Mouse (Mus musculus) hindbrain, embryonic 14.5 days (tissue): Measurements from ENCODE around the gene Pex11a. TPM values are rescaled to one million over a fixed set of nuclear protein-coding genes. Genes with fewer than 3 reads are reported as not detected.

Experiments used
- ATAC-seq: fragments of 200-750 bp; cut with Nextera tagmentation; 2 replicates; pipeline ENCODE4 v1.8.0; 2017; ENCODE audit warnings: moderate number of reproducible peaks, mild to moderate bottlenecking, moderate TSS enrichment, moderate library complexity; ENCODE audit not compliant: low FRiP score
- DNase-seq: peaks from one replicate; pipeline ENCODE4 v3.0.0-alpha.2; 2015; ENCODE audit warnings: low spot score
- H3K27ac ChIP-seq: fragments of 300-500 bp; sonication (generic); 2 replicates; pipeline ENCODE4 v1.5.1; 2014; ENCODE audit warnings: mild to moderate bottlenecking, moderate library complexity
- H3K27me3 ChIP-seq: fragments of 300-500 bp; sonication (generic); 2 replicates; pipeline ENCODE4 v1.6.1; 2014; ENCODE audit warnings: mild to moderate bottlenecking, low read length, mixed read lengths; ENCODE audit not compliant: control insufficient read depth, insufficient read depth
- H3K36me3 ChIP-seq: fragments of 300-500 bp; sonication (generic); replicated peaks from 2 replicates; pipeline ENCODE4 v1.6.1; 2014; ENCODE audit not compliant: control insufficient read depth, insufficient read depth
- H3K4me1 ChIP-seq: fragments of 300-500 bp; sonication (generic); replicated peaks from 2 replicates; pipeline ENCODE4 v1.6.1; 2014; ENCODE audit warnings: antibody characterized with exemption, low read length, mixed read lengths; ENCODE audit not compliant: control insufficient read depth, insufficient read depth
- H3K4me2 ChIP-seq: fragments of 300-500 bp; sonication (generic); replicated peaks from 2 replicates; pipeline ENCODE4 v1.6.1; 2014; ENCODE audit warnings: mild to moderate bottlenecking, moderate library complexity
- H3K4me3 ChIP-seq: fragments of 300-500 bp; sonication (generic); replicated peaks from 2 replicates; pipeline ENCODE4 v1.5.1; 2014; ENCODE audit warnings: mild to moderate bottlenecking, low read length
- H3K9ac ChIP-seq: fragments of 300-500 bp; sonication (generic); 2 replicates; pipeline ENCODE4 v1.6.1; 2014
- H3K9me3 ChIP-seq: fragments of 300-500 bp; sonication (generic); 2 replicates; pipeline ENCODE4 v1.6.1; 2016; ENCODE audit warnings: low read length; ENCODE audit not compliant: control insufficient read depth
- WGBS: fragments of 180-500 bp; shearing (Covaris S2); extraction: QIAGEN DNeasy Blood & Tissue Kit; methylation state at CpG from one replicate; pipeline ENCODE4 v1.1.7; 2014; 5-methylcytosine and 5-hydroxymethylcytosine counted together
- polyA plus RNA-seq: library from polyadenylated mRNA; unstranded; fragments of >200 nt; fragmentation: Nextera tagmentation; extraction: Ambion mirVana; gene quantifications from 2 replicates; pipeline ENCODE4 v1.2.1, GENCODE M21; 2014

The Pex11a gene
- polyA plus RNA-seq, 1 experiment from 2014 or later, result 14.3 TPM

DNA sequence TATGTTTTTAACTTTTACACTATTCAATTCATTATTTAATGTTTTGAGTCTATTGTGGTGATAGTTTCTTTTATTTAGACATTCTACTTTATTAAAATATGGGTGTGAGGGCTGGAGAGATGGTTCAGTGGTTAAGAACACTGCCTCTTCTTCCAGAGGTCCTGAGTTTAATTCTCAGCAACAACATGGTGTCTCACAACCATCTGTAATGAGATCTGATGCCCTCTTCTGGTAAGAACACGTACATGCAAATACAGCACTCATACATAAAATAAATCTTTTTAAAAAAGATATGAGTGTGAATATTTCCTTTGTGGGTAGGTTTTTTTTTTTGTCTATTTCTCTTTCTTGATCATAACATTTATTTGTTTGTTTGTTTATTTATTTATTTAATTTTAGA lies 23.1 kb upstream of the Pex11a start:
- no peaks in the 10 kb centered on the region for H3K36me3 ChIP-seq
- no peaks in the 10 kb centered on the region for H3K27me3 ChIP-seq
- ATAC-seq (no peak), DNase-seq (no peak)
- H3K9ac ChIP-seq, result no peak overlapping the region
- H3K4me1 ChIP-seq, result no peaks in the 10 kb centered on the region
- WGBS, result 43% methylated on average over 1 of the region's 1 CpGs
- H3K27ac ChIP-seq, result no peak overlapping the region
- no peak overlapping the region for H3K4me2 ChIP-seq
- no peak overlapping the region for H3K4me3 ChIP-seq
- H3K9me3 ChIP-seq, result no peaks in the 10 kb centered on the region

DNA sequence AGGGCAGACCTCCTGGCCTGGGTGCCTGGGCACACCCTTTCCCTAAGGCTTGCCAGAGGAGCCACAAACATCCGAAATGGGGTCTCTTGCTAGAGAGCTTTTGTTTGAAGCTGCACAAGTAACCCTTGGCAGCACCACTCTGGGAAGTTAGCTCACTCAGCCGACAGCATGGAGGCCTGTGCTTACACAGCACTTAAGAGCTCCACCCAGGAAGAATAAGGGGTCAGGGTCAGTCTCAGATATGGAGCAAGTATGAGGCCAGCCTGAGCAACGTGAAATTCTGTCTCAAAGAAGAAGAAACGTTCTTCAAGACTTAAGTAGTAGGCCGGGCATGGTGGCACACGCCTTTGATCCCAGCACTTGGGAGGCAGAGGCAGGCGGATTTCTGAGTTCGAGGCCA lies 19.2 kb upstream of the Pex11a start:
- H3K9me3 ChIP-seq, result no peaks in the 10 kb centered on the region
- ATAC-seq (no peak), DNase-seq (no peak)
- no peak overlapping the region for H3K27ac ChIP-seq
- H3K9ac ChIP-seq, result no peak overlapping the region
- no peaks in the 10 kb centered on the region for H3K27me3 ChIP-seq
- no peak overlapping the region for H3K4me2 ChIP-seq
- WGBS, result 79% methylated on average over 8 of the region's 8 CpGs
- H3K4me3 ChIP-seq, result no peak overlapping the region
- H3K36me3 ChIP-seq, result no peaks in the 10 kb centered on the region
- H3K4me1 ChIP-seq, result no peaks in the 10 kb centered on the region

DNA sequence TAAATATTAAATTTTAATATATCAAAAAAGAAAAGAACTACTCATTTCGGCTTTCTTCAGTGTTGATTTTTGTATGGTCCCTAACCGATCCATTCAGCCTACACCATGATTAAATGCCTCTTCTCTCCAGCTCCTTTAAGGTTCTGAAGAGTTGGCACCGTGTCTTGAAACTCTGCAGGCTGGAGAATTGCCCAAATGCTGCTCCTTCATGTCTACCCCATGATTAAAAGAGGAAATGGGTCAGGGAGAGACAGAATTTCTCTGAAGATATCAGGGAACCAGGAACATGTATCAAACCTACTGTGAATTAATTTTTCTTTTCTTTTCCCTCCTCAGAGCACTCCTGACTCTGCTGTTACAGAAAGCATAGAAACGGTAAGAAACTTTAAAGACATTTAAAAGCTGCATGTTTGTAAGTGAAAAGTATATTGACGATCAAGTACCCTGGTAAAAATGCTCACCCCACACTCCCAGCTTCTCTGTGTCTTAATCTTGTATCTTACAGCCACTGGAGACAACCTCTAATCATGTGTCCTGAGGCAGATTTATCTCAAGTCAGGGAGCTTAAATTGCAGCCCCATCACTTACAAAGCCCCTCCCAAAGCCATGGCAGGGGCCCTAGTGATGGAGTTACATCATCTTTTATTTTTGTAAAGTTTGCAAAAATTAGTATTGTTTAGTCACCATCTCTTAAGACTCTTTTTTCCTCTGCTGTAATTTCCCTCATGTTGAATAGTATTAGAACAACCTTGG lies 18.4 kb upstream of the Pex11a start:
- no peaks in the 10 kb centered on the region for H3K4me1 ChIP-seq
- H3K36me3 ChIP-seq, result no peaks in the 10 kb centered on the region
- ATAC-seq (no peak), DNase-seq (no peak)
- H3K27me3 ChIP-seq, result no peaks in the 10 kb centered on the region
- H3K27ac ChIP-seq, result no peak overlapping the region
- H3K9ac ChIP-seq, result no peak overlapping the region
- H3K4me2 ChIP-seq, result no peak overlapping the region
- WGBS, result 88% methylated on average over 5 of the region's 5 CpGs
- H3K4me3 ChIP-seq, result no peak overlapping the region
- H3K9me3 ChIP-seq, result no peaks in the 10 kb centered on the region

DNA sequence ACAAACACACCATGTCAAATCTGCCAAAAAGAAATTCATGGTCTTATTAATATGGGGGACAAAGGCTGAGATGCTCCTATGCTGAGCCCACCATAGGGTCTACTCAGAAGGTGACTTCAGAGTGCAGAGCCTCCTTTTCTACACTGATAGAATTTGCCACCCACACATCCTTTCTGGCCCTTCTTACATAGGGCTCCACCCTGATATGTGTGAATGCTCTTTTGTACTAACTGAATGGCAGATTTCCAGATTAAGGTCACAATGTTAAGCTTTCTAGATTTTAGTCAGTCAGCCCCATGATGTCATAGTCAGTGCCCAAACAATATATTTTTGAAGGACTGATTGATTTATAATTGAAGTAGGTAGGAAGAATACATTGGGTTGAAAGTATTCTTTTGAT lies 16.8 kb upstream of the Pex11a start:
- no peak for ATAC-seq

GRCm38 (mm10) chr7:79758176-79758575 lies 15.2 kb upstream of the Pex11a start:
- WGBS, result 81% methylated on average over 6 of the region's 6 CpGs
- H3K4me3 ChIP-seq, result no peak overlapping the region
- DNase-seq (no peak), ATAC-seq (no peak)
- no peak overlapping the region for H3K9ac ChIP-seq
- H3K4me1 ChIP-seq, result no peaks in the 10 kb centered on the region
- H3K27me3 ChIP-seq, result no peaks in the 10 kb centered on the region
- H3K27ac ChIP-seq, result no peak overlapping the region
- H3K9me3 ChIP-seq, result no peaks in the 10 kb centered on the region
- H3K36me3 ChIP-seq, result no peaks in the 10 kb centered on the region
- no peak overlapping the region for H3K4me2 ChIP-seq

More for the DNA sequence above, 16.8 kb upstream of the Pex11a start:
- no peak overlapping the region for H3K4me3 ChIP-seq
- no peak overlapping the region for H3K27ac ChIP-seq
- H3K9me3 ChIP-seq, result no peaks in the 10 kb centered on the region
- no peaks in the 10 kb centered on the region for H3K27me3 ChIP-seq
- H3K36me3 ChIP-seq, result no peaks in the 10 kb centered on the region
- no peak for DNase-seq
- no peak overlapping the region for H3K9ac ChIP-seq
- H3K4me2 ChIP-seq, result no peak overlapping the region
- no peaks in the 10 kb centered on the region for H3K4me1 ChIP-seq

- ATAC-seq (no peak), DNase-seq (no peak)
- Histone ChIP-seq H3K27me3 (no peaks in the 10 kb centered on the region), H3K9me3 (no peaks in the 10 kb centered on the region), H3K4me3 (no peak overlapping the region), H3K9ac (no peak overlapping the region), H3K36me3 (no peaks in the 10 kb centered on the region), H3K27ac (no peak overlapping the region), H3K4me2 (no peak overlapping the region), H3K4me1 (no peaks in the 10 kb centered on the region)
- WGBS, result 49% methylated on average over 2 of the region's 2 CpGs
Observed at GRCm38 (mm10) chr7:79756334-79756733, 13.4 kb upstream of the Pex11a start.

- no peaks in the 10 kb centered on the region for H3K27me3 ChIP-seq
- no peaks in the 10 kb centered on the region for H3K4me1 ChIP-seq
- no peak overlapping the region for H3K4me2 ChIP-seq
- H3K36me3 ChIP-seq, result no peaks in the 10 kb centered on the region
- DNase-seq (no peak), ATAC-seq (no peak)
- no peak overlapping the region for H3K9ac ChIP-seq
- H3K27ac ChIP-seq, result no peak overlapping the region
- 86% methylated on average over 6 of the region's 6 CpGs for WGBS
- H3K9me3 ChIP-seq, result no peaks in the 10 kb centered on the region
- no peak overlapping the region for H3K4me3 ChIP-seq
Observed at GRCm38 (mm10) chr7:79749511-79749910, 6.6 kb upstream of the Pex11a start.

GRCm38 (mm10) chr7:79747659-79748058 lies 4.7 kb upstream of the Pex11a start:
- no peaks in the 10 kb centered on the region for H3K27me3 ChIP-seq
- 81% methylated on average over 6 of the region's 6 CpGs for WGBS
- ATAC-seq, result no peak
- H3K36me3 ChIP-seq, result no peaks in the 10 kb centered on the region
- H3K4me3 ChIP-seq, result no peak overlapping the region
- DNase-seq, result no peak
- H3K27ac ChIP-seq, result no peak overlapping the region
- peaks cover 6% of the 10 kb centered on the region; the same call in 1 of the 2 replicates for H3K4me1 ChIP-seq
- H3K9me3 ChIP-seq, result no peaks in the 10 kb centered on the region
- no peak overlapping the region for H3K4me2 ChIP-seq
- no peak overlapping the region for H3K9ac ChIP-seq

GRCm38 (mm10) chr7:79744585-79744984 lies 1.7 kb upstream of the Pex11a start:
- Histone ChIP-seq H3K4me2 (no peak overlapping the region), H3K36me3 (no peaks in the 10 kb centered on the region), H3K9ac (no peak overlapping the region), H3K9me3 (no peaks in the 10 kb centered on the region), H3K4me1 (peaks cover 6% of the 10 kb centered on the region; the same call in 1 of the 2 replicates), H3K27me3 (no peaks in the 10 kb centered on the region), H3K4me3 (no peak overlapping the region), H3K27ac (no peak overlapping the region)
- ATAC-seq, result no peak
- WGBS, result 87% methylated on average over 5 of the region's 5 CpGs
- DNase-seq, result no peak

DNA sequence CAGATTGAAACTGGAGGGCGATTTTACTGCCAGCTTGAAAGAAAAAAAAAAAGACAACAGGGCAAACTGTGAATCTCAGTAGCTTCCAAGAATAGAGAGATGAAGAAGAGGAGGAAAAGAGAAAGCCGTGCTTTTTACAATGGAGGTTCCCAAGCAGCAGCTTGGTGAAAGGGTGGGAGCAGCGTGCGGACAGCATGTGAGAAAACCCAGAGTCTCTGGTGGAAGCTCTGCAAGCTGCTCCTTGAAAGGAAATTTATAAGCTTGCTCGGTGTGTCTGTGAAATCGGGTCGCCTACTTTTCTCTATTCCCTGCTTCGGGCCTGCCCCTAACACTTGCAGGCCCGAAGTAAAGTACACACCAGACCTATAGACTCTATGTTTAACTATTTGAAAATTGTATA lies 1.1 kb upstream of the Pex11a start:
- no peak overlapping the region for H3K27ac ChIP-seq
- ATAC-seq, result no peak
- WGBS, result 91% methylated on average over 9 of the region's 9 CpGs
- no peaks in the 10 kb centered on the region for H3K9me3 ChIP-seq
- H3K4me1 ChIP-seq, result peaks cover 6% of the 10 kb centered on the region; the same call in 1 of the 2 replicates
- H3K27me3 ChIP-seq, result no peaks in the 10 kb centered on the region
- H3K4me3 ChIP-seq, result no peak overlapping the region
- DNase-seq, result no peak
- no peaks in the 10 kb centered on the region for H3K36me3 ChIP-seq
- H3K9ac ChIP-seq, result no peak overlapping the region
- no peak overlapping the region for H3K4me2 ChIP-seq
